Mouse (Mus musculus) G1E (cell line): Measurements from ENCODE around the gene Pclo. TPM values are rescaled to one million over a fixed set of nuclear protein-coding genes. Genes with fewer than 3 reads are reported as not detected.

Experiments used
- ATAC-seq: 2 replicates; pipeline ENCODE4 v1.8.0; 2016; ENCODE audit warnings: mild to moderate bottlenecking; ENCODE audit not compliant: insufficient number of reproducible peaks, poor library complexity, low FRiP score, severe bottlenecking; ENCODE audit errors: extremely low read depth
- DNase-seq: peaks from one replicate; pipeline ENCODE4 v3.0.0; 2012; ENCODE audit warnings: low spot score
- H3K27me3 ChIP-seq: 2 replicates; pipeline ENCODE4 v1.6.1; 2012; ENCODE audit warnings: mild to moderate bottlenecking, low read length, inconsistent platforms; ENCODE audit not compliant: insufficient read depth
- H3K36me3 ChIP-seq: replicated peaks from 2 replicates; pipeline ENCODE3; 2012; ENCODE audit warnings: mild to moderate bottlenecking, inconsistent platforms
- H3K4me1 ChIP-seq: 2 replicates; pipeline ENCODE4 v1.6.1; 2012; ENCODE audit warnings: low read depth, low read length, inconsistent platforms, mixed read lengths; ENCODE audit not compliant: insufficient read depth
- H3K4me3 ChIP-seq: 2 replicates; pipeline ENCODE4 v1.5.1; 2012; ENCODE audit warnings: low read depth, mild to moderate bottlenecking, inconsistent platforms, low read length, moderate library complexity, mixed read lengths
- H3K9me3 ChIP-seq: replicated peaks from 2 replicates; pipeline ENCODE4 v1.6.1; 2012; ENCODE audit warnings: inconsistent platforms
- CTCF ChIP-seq: IDR thresholded peaks from 2 replicates; pipeline ENCODE4 v1.5.1; 2012; ENCODE audit warnings: low read depth, low read length, inconsistent platforms, mixed read lengths
- GATA1 ChIP-seq: IDR thresholded peaks from 2 replicates; pipeline ENCODE4 v1.6.1; 2012; ENCODE audit warnings: borderline replicate concordance, low read length, inconsistent platforms, mixed read lengths
- GATA2 ChIP-seq: IDR thresholded peaks from 2 replicates; pipeline ENCODE4 v1.6.1; 2012; ENCODE audit warnings: low read depth, low read length, inconsistent platforms, borderline replicate concordance
- POLR2AphosphoS5 ChIP-seq: IDR thresholded peaks from 2 replicates; pipeline ENCODE4 v1.6.1; 2012; ENCODE audit warnings: low read depth, low read length, inconsistent platforms; ENCODE audit not compliant: insufficient replicate concordance
- TAL1 ChIP-seq: conservative IDR thresholded peaks from 2 replicates; pipeline ENCODE4 v1.6.1; 2012; ENCODE audit warnings: low read depth, low read length, inconsistent platforms, mixed read lengths
- polyA plus RNA-seq: library from polyadenylated mRNA; stranded (reverse); fragments of >175 nt; gene quantifications from 2 replicates; pipeline ENCODE4 v1.2.3, GENCODE M21; 2012
- total RNA-seq, 2 experiments: library from RNA; stranded (forward) in 1 of 2; stranded (reverse) in 1 of 2; fragments of 200-1000 nt in 1 of 2; fragments of >200 nt in 1 of 2; fragmentation: Nextera tagmentation in 1 of 2; gene quantifications; 2 replicates each; pipeline ENCODE4 v1.2.3; 2014 to 2017

The Pclo gene
- total and polyA plus RNA-seq, 3 experiments, result 0.11 TPM; not detected in 2

DNA sequence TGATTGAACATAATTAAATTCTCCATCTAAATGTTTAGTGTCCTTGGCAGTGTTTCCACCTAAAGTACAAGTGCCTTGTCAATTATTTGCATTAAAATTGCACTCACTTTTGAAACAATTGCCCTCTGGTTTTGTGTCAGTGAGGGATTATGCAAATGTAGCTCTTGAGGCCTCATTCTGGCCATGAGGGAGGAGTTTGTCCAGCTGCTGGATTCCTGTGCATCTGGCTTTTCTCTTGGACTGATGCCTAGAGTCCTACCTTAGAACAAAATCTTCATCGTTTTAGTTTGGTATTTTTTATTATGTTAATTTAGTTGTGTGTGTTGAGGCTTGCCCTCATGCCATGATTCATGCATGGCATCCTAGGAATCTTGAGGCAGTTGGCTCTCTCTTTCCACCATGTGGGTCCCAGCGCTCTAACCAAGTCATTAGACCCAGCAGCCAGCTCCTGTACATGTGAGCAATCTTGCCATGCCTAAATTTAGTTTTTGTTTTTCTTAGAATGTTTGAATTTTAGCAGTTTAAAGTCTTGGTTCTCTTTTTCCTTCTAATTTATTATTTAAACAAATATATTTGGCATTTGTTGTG, 80.8 kb downstream of the Pclo start:
- Histone ChIP-seq H3K27me3 (no peaks in the 10 kb centered on the region), H3K4me3 (no peak overlapping the region), H3K9me3 (no peaks in the 10 kb centered on the region), H3K4me1 (no peaks in the 10 kb centered on the region), H3K36me3 (no peaks in the 10 kb centered on the region)
- no peak for ATAC-seq
- TF ChIP-seq POLR2AphosphoS5 (no peak), GATA1 (no peak)
- no peak for DNase-seq

DNA sequence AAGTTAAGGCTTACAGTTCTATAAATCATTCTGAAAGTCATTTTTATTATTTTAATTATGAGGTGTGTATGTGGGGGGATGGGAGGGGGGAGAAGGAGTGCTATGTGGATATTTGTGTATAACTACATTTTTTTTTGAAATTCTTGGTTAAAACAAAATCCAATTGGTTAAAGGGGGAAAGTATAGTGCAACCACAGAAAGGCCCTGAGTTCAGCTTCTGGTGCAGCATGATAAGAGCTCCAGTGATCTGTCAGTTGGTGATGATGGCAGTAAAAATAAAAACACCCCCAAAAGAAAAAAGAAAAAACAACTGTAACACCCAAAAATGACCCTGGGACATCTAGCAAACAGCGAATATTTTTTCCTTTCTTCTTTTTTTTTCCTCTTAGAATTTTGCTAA, 93.6 kb downstream of the Pclo start:
- no peaks in the 10 kb centered on the region for H3K27me3 ChIP-seq
- no peaks in the 10 kb centered on the region for H3K4me1 ChIP-seq
- no peaks in the 10 kb centered on the region for H3K36me3 ChIP-seq
- H3K4me3 ChIP-seq, result no peak overlapping the region
- DNase-seq, result no peak
- TF ChIP-seq GATA2, result no peak
- TF ChIP-seq POLR2AphosphoS5, result no peak
- no peak for TF ChIP-seq CTCF
- TF ChIP-seq GATA1, result no peak
- TF ChIP-seq TAL1, result no peak
- ATAC-seq, result no peak
- no peaks in the 10 kb centered on the region for H3K9me3 ChIP-seq

DNA sequence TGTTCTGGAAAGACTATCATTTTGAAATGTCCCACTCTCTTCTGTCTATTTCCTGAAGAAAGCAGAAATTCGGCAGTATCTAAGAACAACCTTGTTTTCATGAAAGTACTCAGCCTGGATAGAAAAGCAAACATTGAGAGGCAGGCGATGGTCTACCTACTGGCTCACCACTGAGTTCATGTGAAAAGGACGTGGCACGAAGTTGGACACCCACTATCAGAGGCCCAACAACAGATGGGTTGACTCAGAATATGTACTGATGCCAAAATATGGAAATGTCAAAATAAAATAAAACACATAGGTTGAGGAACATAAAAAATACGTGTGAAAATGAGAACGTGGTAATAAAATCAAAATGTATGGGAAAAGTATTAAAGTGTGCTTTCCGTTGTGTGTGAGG, 106.4 kb downstream of the Pclo start:
- H3K27me3 ChIP-seq, result no peaks in the 10 kb centered on the region
- no peak for TF ChIP-seq TAL1
- TF ChIP-seq CTCF, result no peak
- TF ChIP-seq GATA1, result no peak
- TF ChIP-seq GATA2, result no peak
- no peak for TF ChIP-seq POLR2AphosphoS5
- no peak overlapping the region for H3K4me3 ChIP-seq
- no peaks in the 10 kb centered on the region for H3K36me3 ChIP-seq
- no peaks in the 10 kb centered on the region for H3K9me3 ChIP-seq
- ATAC-seq, result no peak
- DNase-seq, result no peak
- no peaks in the 10 kb centered on the region for H3K4me1 ChIP-seq

DNA sequence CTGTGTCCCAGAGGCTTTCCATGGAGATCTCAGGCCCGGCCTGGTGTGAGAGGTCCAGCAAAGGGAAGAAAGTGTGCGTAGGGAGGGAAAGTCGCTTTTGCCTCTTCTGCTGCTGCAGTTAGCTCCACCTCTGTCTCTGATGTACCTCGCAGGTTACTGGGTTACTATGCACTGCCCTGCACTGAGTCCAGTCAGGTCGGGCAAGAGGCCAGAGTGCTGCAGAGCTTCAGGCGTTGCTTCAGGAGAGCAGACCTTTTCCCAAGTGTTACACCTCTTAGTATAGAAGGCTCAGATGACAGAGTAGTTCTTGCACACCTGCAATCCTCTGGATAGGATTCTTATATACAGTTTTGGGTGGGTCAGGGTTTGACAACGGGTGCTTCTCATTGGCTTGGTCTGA, 108.6 kb downstream of the Pclo start:
- Histone ChIP-seq H3K4me1 (no peaks in the 10 kb centered on the region), H3K9me3 (no peaks in the 10 kb centered on the region), H3K4me3 (no peak overlapping the region), H3K36me3 (no peaks in the 10 kb centered on the region), H3K27me3 (no peaks in the 10 kb centered on the region)
- no peak for TF ChIP-seq GATA1
- TF ChIP-seq POLR2AphosphoS5, result no peak
- no peak for TF ChIP-seq CTCF
- TF ChIP-seq TAL1, result no peak
- TF ChIP-seq GATA2, result no peak
- ATAC-seq (no peak), DNase-seq (no peak)

DNA sequence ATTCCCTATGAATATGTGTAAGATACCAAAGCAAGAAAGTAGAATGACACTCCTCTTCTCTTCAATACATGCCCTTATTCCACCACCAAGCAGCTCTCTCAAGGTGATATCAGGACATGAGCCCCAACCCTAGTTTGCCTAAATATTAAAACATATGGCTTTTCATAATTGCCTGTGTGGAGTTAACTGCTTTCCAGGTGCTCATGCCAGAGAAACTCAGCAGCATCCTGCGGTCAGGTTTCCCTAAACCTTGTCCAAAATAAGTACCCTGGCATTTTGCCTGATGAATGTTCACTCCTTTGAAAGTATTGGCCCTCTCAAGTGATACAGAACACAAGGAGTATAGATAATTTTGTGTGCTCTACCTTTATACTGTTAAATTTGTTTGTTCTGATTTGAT, 126.5 kb downstream of the Pclo start:
- ATAC-seq (no peak), DNase-seq (no peak)

DNA sequence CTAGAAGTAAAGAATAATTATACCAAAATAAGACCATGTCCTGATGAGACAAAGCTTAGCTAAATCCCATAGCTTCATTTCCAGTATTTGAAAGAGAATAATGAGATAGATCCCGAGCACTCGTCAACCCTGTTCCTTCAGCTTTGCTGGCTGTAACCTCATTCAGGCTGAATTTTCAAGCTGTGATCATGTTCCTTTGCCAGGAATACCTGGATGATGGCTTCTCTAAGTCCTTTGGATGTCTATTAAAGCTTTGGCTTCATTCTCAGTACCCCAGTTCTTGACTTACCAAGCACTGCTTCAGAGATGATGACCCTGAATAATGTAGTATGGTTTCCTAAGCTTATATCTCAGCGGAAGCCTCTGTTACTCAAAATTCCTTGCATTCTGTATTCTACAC, 131.1 kb downstream of the Pclo start:
- no peak overlapping the region for H3K4me3 ChIP-seq
- no peak for DNase-seq
- no peak for ATAC-seq
- no peaks in the 10 kb centered on the region for H3K4me1 ChIP-seq
- H3K27me3 ChIP-seq, result no peaks in the 10 kb centered on the region
- no peak for TF ChIP-seq TAL1
- TF ChIP-seq GATA1, result no peak
- no peak for TF ChIP-seq CTCF
- no peak for TF ChIP-seq GATA2
- no peak for TF ChIP-seq POLR2AphosphoS5
- H3K36me3 ChIP-seq, result no peaks in the 10 kb centered on the region
- no peaks in the 10 kb centered on the region for H3K9me3 ChIP-seq

More for the DNA sequence above, 126.5 kb downstream of the Pclo start:
- no peak overlapping the region for H3K4me3 ChIP-seq
- H3K4me1 ChIP-seq, result no peaks in the 10 kb centered on the region
- no peaks in the 10 kb centered on the region for H3K36me3 ChIP-seq
- H3K9me3 ChIP-seq, result no peaks in the 10 kb centered on the region
- TF ChIP-seq GATA2, result no peak
- no peak for TF ChIP-seq GATA1
- TF ChIP-seq POLR2AphosphoS5, result no peak
- no peak for TF ChIP-seq TAL1
- H3K27me3 ChIP-seq, result no peaks in the 10 kb centered on the region

DNA sequence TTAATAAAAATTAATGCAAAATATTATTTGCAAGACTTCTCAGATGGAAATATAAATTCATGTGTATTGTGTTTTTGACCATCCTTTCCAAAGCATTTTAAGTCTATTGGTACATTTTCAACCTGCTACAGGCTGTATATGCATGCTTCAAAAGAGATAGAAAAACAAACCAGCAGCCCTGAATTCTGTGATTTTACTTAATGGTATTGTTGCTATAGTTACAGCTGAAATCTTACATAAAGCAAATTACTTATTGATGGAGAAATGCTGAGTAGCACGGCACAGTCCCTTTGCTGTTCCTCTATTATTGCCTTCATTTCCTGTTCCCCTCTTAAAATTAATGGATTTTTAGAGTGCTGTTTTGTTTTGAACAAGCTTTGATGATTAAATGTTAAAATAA, 145.9 kb downstream of the Pclo start:
- ATAC-seq, result no peak
- Histone ChIP-seq H3K4me3 (no peak overlapping the region), H3K4me1 (no peaks in the 10 kb centered on the region), H3K36me3 (no peaks in the 10 kb centered on the region), H3K27me3 (no peaks in the 10 kb centered on the region), H3K9me3 (no peaks in the 10 kb centered on the region)
- no peak for DNase-seq
- TF ChIP-seq GATA2 (no peak), TAL1 (no peak), POLR2AphosphoS5 (no peak), GATA1 (no peak)
